Mouse (Mus musculus) embryo, embryonic 10.5 days (tissue): ENCODE measurements at regions not wholly inside any gene's neighbourhood (a gene's known extent, or its start where the extent isn't known, plus 50 kb on each side); places are given as distances from the start of the nearest gene placed in this dataset.
"Not testable (repeated sequence)": the region's sequence is repeated elsewhere in the genome, so short reads cannot be mapped to it uniquely, and the experiment has no call there.

Source experiments
- DNase-seq: peaks from one replicate; pipeline ENCODE4 v3.0.0-alpha.2; 2015; ENCODE audit warnings: low spot score

- no peak for DNase-seq
These were observed 159.1 kb upstream of the Gm10306 start for GRCm38 (mm10) chr4:94397284-94397683.

- no peak for DNase-seq
These were observed 149.4 kb upstream of the Gm10306 start for GRCm38 (mm10) chr4:94406922-94407321.

- DNase-seq: no peak
These were observed 148.8 kb upstream of the Gm10306 start for GRCm38 (mm10) chr4:94407503-94407902.

GRCm38 (mm10) chr4:94412661-94413060, 143.7 kb upstream of the Gm10306 start:
- DNase-seq: no peak

- DNase-seq: not testable (repeated sequence)
These were observed 130.8 kb upstream of the Gm10306 start for GRCm38 (mm10) chr4:94425525-94425924.

- DNase-seq: no peak
These were observed 128.8 kb upstream of the Gm10306 start for GRCm38 (mm10) chr4:94427581-94427980.

GRCm38 (mm10) chr4:94432005-94432404, 124.3 kb upstream of the Gm10306 start:
- DNase-seq: no peak

- DNase-seq: no peak
These were observed 118.5 kb upstream of the Gm10306 start for GRCm38 (mm10) chr4:94437717-94438435.

GRCm38 (mm10) chr4:94439159-94439836, 117.0 kb upstream of the Gm10306 start:
- DNase-seq: no peak

- no peak for DNase-seq
These were observed 109.7 kb upstream of the Gm10306 start for GRCm38 (mm10) chr4:94446604-94447003.
